Mouse (Mus musculus) stomach, embryonic 15.5 days (tissue): ENCODE measurements around the gene Ina. TPM values are rescaled to one million over a fixed set of nuclear protein-coding genes. Genes with fewer than 3 reads are reported as not detected.

Experiments
- ATAC-seq: fragments of 200-750 bp; cut with Nextera tagmentation; 2 replicates; pipeline ENCODE4 v1.8.0; 2017; ENCODE audit warnings: low read depth, moderate number of reproducible peaks, moderate TSS enrichment; ENCODE audit not compliant: insufficient read depth, low FRiP score
- H3K27ac ChIP-seq: fragments of 300-500 bp; sonication (generic); 2 replicates; pipeline ENCODE4 v1.5.1; 2015; ENCODE audit warnings: mild to moderate bottlenecking, inconsistent platforms
- H3K27me3 ChIP-seq: fragments of 300-500 bp; sonication (generic); replicated peaks from 2 replicates; pipeline ENCODE4 v1.6.1; 2015; ENCODE audit warnings: inconsistent platforms
- H3K36me3 ChIP-seq: fragments of 300-500 bp; sonication (generic); 2 replicates; pipeline ENCODE4 v1.6.1; 2015; ENCODE audit warnings: inconsistent platforms
- H3K4me1 ChIP-seq: fragments of 300-500 bp; sonication (generic); 2 replicates; pipeline ENCODE4 v1.6.1; 2015; ENCODE audit warnings: inconsistent platforms
- H3K4me2 ChIP-seq: fragments of 300-500 bp; sonication (generic); 2 replicates; pipeline ENCODE4 v1.6.1; 2015; ENCODE audit warnings: mild to moderate bottlenecking, inconsistent platforms
- H3K4me3 ChIP-seq: fragments of 300-500 bp; sonication (generic); replicated peaks from 2 replicates; pipeline ENCODE4 v1.5.1; 2015; ENCODE audit warnings: inconsistent platforms
- H3K9ac ChIP-seq: fragments of 300-500 bp; sonication (generic); 2 replicates; pipeline ENCODE4 v1.6.1; 2015; ENCODE audit warnings: inconsistent platforms
- H3K9me3 ChIP-seq: fragments of 300-500 bp; sonication (generic); 2 replicates; pipeline ENCODE4 v1.6.1; 2016; ENCODE audit warnings: inconsistent platforms
- WGBS: fragments of 180-500 bp; shearing (Covaris S2); methylation state at CpG from one replicate; pipeline ENCODE4 v1.1.7; 2015; 5-methylcytosine and 5-hydroxymethylcytosine counted together
- polyA plus RNA-seq: library from polyadenylated mRNA; unstranded; fragments of >200 nt; fragmentation: Nextera tagmentation; extraction: Ambion mirVana; gene quantifications from 2 replicates; pipeline ENCODE4 v1.2.1, GENCODE M21; 2015

Ina gene
- polyA plus RNA-seq, 1 experiment from 2014 or later: 13.7 TPM

DNA sequence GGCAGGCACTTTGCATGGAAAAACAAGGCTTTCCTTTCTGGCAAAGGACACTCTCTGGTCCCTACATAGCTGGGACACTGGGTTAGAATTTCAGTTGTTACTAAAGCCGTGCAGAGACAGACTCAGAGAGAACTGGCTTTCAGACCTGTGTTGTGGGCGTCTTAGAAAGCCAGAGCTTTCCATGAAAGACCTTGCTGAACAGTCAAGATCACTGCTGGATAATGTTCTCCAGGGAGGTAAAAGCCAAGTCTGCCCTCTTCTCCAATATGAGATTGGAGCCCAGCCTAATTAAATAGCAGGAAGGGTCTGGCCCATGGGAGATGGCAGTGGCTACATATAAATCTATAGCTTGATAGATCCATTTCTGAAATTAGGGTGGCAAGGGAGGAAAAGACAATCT is 3.8 kb downstream of the Ina start:
- Histone ChIP-seq H3K9ac (no peak overlapping the region), H3K27ac (no peak overlapping the region), H3K27me3 (peaks cover 46% of the 10 kb centered on the region), H3K9me3 (no peaks in the 10 kb centered on the region), H3K4me3 (no peak overlapping the region), H3K4me1 (peaks cover 19% of the 10 kb centered on the region), H3K36me3 (no peaks in the 10 kb centered on the region), H3K4me2 (no peak overlapping the region)
- no peak for ATAC-seq
- WGBS: 48% methylated on average over 2 of the region's 2 CpGs

DNA sequence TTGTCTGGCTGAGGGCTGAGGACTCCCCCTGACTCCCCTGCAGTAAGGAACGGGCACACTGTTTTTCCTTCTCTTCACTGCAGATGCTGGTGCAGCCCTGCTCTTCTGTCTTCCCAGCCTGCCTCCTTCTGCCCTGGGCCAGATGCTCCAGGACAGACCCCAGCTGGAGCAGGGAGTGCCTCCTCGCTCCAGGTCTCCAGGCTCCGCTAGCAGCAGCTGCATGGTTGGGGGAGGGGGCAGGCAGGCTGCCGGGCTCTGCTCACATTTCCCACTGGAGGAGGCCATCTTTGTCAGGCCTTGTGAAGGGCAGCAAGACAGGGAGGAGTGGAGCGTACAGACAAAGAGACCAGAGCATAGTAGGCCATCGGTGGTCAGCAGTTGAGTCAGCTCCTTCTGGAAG is 4.8 kb downstream of the Ina start:
- WGBS: 24% methylated on average over 6 of the region's 6 CpGs
- Histone ChIP-seq H3K4me2 (no peak overlapping the region), H3K27me3 (peaks cover 36% of the 10 kb centered on the region), H3K4me3 (no peak overlapping the region), H3K9ac (no peak overlapping the region), H3K9me3 (no peaks in the 10 kb centered on the region), H3K4me1 (peaks cover 15% of the 10 kb centered on the region), H3K36me3 (no peaks in the 10 kb centered on the region), H3K27ac (no peak overlapping the region)
- ATAC-seq: no peak

DNA sequence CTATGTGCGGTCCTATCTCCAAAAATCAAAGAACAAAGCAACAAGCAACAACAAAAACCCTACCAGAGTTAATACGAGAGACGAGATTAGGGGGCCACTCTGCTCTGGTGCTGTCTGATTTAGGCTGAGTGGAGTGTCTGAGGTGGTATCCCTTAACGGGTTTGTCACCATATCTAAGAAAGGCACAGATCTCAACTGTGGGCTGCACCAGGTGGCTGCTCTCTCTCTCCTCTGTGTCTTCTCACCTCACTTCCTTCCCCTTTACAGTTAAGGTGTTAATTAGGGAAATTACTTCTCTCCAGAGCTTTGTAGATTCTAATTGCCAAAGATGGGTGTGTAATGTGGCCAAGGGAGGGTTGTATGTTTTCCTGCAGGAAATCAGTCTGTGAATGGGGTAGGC is 8.2 kb downstream of the Ina start:
- Histone ChIP-seq H3K4me3 (no peak overlapping the region), H3K27ac (no peak overlapping the region), H3K9me3 (no peaks in the 10 kb centered on the region), H3K36me3 (no peaks in the 10 kb centered on the region), H3K27me3 (peaks cover 12% of the 10 kb centered on the region), H3K9ac (no peak overlapping the region), H3K4me2 (no peak overlapping the region), H3K4me1 (no peaks in the 10 kb centered on the region)
- no peak for ATAC-seq
- WGBS: 82% methylated on average over 4 of the region's 4 CpGs

DNA sequence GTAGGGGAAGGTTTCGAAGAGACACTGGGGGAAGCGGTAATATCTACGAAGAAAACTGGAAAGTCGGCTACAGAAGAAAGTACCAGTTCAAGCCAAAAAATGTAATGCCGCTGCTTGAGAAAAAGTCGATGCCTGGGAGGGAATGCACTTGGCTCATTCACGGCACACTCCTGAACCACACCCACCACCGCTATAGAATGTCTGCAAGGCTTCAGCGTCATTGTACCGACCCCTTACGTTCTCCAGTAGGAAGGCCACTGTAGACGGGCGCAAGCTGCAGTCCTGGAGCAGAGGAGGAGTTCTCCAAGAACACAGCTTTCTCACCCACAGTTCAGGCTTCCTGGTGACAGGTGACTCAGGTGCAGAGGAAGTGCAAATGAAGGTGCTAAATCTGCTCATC is 9.0 kb downstream of the Ina start:
- peaks cover 4% of the 10 kb centered on the region; the same call in 1 of the 2 replicates for H3K27me3 ChIP-seq
- ATAC-seq: no peak
- no peaks in the 10 kb centered on the region for H3K4me1 ChIP-seq
- H3K4me2 ChIP-seq: no peak overlapping the region
- no peak overlapping the region for H3K9ac ChIP-seq
- no peaks in the 10 kb centered on the region for H3K9me3 ChIP-seq
- H3K27ac ChIP-seq: no peak overlapping the region
- H3K4me3 ChIP-seq: no peak overlapping the region
- H3K36me3 ChIP-seq: no peaks in the 10 kb centered on the region
- 78% methylated on average over 13 of the region's 13 CpGs for WGBS

DNA sequence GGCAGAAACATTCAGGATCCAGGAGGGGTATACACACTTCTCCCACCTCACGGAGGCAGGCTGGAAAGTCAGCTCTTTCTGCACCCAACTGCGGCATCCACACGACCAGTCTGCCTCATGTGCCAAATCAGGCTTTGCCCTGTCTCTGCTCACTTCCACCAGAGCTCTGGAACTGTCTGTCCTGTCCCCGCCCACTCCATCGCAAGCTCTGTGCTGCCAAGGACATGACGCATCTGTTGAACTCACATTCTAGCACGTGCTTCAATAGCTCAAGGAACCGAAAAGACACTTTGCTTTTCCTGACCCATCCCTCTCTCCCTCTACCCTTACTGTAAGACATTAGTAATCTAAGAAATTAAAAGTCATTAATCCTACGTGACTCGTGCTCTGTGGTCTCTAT is 10.5 kb downstream of the Ina start:
- no peaks in the 10 kb centered on the region for H3K9me3 ChIP-seq
- no peak for ATAC-seq
- WGBS: 52% methylated on average over 10 of the region's 10 CpGs
- no peaks in the 10 kb centered on the region for H3K27me3 ChIP-seq
- H3K36me3 ChIP-seq: no peaks in the 10 kb centered on the region
- H3K4me3 ChIP-seq: no peak overlapping the region
- no peak overlapping the region for H3K9ac ChIP-seq
- H3K4me2 ChIP-seq: no peak overlapping the region
- H3K4me1 ChIP-seq: no peaks in the 10 kb centered on the region
- H3K27ac ChIP-seq: no peak overlapping the region

DNA sequence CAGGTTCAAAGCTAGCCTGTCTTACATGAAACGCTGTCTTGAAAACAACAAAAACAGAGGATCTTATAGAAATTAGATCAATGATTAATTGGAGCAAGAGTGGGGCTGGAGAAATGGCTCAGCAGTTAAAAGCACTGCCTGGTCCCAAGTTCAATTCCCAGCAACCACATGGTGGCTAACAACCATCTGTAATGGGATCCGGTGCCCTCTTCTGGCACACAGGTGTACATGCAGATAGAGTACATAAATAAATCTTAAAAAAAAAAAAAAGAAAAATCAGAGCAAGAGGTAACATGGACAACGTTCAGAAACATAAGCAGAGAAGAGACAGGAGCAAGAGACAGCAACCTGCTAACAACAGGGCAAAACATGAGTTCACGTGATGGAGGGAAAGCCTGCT is 12.0 kb downstream of the Ina start:
- no peak overlapping the region for H3K27ac ChIP-seq
- H3K4me2 ChIP-seq: no peak overlapping the region
- no peaks in the 10 kb centered on the region for H3K4me1 ChIP-seq
- no peak overlapping the region for H3K9ac ChIP-seq
- WGBS: 82% methylated on average over 4 of the region's 4 CpGs
- no peaks in the 10 kb centered on the region for H3K9me3 ChIP-seq
- H3K36me3 ChIP-seq: no peaks in the 10 kb centered on the region
- ATAC-seq: no peak
- H3K27me3 ChIP-seq: no peaks in the 10 kb centered on the region
- no peak overlapping the region for H3K4me3 ChIP-seq

DNA sequence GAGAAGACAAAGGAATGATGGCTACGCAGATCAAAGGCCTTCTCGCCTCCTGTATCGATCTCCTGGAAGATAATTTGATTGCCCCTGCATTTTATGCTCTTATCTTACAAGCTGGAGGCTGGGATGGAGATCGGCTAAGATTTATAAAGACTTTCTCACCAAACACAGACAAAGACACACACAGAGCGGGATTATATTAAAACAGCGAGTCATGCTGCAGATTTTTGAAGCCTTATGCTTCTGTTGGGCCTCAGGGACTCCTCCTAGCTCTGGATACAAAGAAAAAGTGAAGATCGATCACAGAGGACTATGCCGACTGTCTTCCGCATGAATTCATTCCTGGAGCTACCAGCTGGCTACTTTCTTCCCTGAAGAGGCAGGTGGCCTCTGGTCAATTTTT is 15.3 kb downstream of the Ina start:
- Histone ChIP-seq H3K36me3 (0 out of 2 replicates have a peak, but pooled peaks cover 7% of the 10 kb centered on the region), H3K4me1 (no peaks in the 10 kb centered on the region), H3K9me3 (no peaks in the 10 kb centered on the region), H3K4me2 (no peak overlapping the region), H3K27ac (no peak overlapping the region), H3K9ac (no peak overlapping the region), H3K27me3 (no peaks in the 10 kb centered on the region), H3K4me3 (no peak overlapping the region)
- 79% methylated on average over 9 of the region's 9 CpGs for WGBS
- ATAC-seq: no peak

DNA sequence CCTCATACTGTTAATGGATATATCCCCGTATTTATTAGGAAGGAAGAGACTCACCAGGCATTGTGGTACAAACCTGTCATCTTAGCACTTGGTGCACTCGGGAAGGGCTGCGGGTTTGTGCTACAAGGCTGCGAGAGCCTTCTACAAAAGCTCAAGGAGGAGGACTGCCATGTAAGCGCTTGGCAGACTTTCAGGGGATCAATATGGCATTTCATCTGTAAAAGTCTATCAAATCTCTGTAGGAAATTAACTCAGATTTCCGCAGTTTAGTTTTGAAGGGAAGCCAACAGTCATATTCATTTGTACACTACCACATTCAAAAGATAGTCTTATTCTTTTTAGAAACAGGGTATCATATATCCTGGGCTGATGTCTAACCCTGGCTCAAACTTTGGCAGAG is 17.3 kb downstream of the Ina start:
- Histone ChIP-seq H3K4me2 (no peak overlapping the region), H3K9me3 (no peaks in the 10 kb centered on the region), H3K4me1 (no peaks in the 10 kb centered on the region), H3K4me3 (no peak overlapping the region), H3K27ac (no peak overlapping the region), H3K27me3 (no peaks in the 10 kb centered on the region), H3K36me3 (0 out of 2 replicates have a peak, but pooled peaks cover 7% of the 10 kb centered on the region), H3K9ac (no peak overlapping the region)
- WGBS: 84% methylated on average over 6 of the region's 6 CpGs
- no peak for ATAC-seq

DNA sequence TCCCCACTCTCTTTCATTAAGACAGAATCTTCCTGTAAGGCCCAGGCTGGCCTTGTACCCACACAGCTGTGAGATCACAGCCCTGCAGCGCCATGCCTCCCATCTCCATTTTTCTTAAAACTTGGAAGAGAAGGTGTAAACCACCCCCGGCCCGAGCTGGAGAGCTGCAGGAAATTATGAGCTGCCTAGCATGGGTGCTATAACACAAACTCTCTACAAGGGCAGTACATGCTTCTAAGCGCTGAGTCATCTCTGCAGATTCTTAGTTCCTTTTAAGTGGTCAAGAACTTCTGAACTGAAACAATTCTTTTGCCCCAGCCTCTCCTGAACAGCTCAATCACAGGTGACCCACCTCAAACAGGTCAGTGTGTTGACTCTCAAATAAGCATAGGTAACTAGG is 20.4 kb downstream of the Ina start:
- no peak overlapping the region for H3K4me3 ChIP-seq
- no peaks in the 10 kb centered on the region for H3K27me3 ChIP-seq
- H3K9ac ChIP-seq: no peak overlapping the region
- H3K9me3 ChIP-seq: no peaks in the 10 kb centered on the region
- no peak overlapping the region for H3K27ac ChIP-seq
- WGBS: 78% methylated on average over 4 of the region's 4 CpGs
- peaks cover 10% of the 10 kb centered on the region; the same call in 1 of the 2 replicates for H3K36me3 ChIP-seq
- H3K4me1 ChIP-seq: no peaks in the 10 kb centered on the region
- ATAC-seq: no peak
- H3K4me2 ChIP-seq: no peak overlapping the region

DNA sequence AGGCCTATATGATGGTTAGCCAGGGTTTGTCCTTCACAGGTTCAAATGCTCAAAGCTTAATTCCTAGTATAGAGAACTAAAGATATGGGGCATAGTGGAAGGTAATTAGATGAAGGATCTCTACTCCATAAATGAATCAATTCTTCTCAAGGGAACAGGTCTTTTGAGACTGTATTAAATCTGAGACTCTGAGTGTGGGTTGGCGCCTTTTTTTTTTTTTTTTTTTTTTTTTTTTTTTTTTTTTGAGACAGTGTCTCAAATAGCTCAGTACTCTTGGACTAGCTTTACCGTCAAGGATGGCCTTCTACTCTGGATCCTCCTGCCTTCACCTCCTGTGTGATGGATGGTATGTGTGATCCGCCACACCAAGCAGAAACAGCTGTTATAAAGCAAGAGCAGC is 22.1 kb downstream of the Ina start:
- WGBS: 82% methylated on average over 3 of the region's 3 CpGs
- H3K36me3 ChIP-seq: peaks cover 12% of the 10 kb centered on the region; the same call in 1 of the 2 replicates

DNA sequence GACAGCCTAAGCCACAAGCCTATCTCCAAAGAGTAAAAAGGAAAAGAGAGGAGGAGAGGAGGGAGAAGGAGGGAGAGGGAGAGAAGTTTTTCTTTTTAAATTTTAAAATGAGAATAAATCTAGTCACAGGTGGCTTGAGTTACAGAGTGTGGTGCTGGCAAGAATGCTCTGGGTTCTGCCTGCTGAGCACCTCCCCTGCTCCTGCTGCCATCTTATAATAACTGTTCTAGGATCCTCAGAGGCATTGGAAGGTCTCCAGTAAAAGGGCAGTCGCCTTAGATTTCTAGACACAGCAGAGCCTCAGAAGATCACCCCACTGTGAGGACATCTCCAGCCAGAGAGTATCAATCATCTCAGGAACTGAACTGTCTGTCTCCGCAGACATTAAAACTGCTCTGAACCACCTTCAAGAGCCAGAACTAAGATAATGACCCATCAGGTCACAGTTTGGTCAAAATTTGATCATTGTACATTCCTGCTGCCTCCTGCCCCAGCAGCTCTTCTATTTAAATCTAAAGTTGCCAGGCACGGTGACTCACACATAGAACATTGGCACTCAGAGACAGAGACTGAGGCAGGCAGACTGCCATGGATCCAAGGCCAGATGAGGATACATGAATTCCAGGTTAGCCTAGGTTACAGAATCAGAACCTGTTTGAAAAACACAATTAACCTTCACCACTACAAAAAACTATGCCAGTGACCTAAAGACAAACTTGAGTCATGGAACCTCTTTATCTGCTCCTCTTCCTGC is 26.4 kb downstream of the Ina start:
- H3K4me1 ChIP-seq: no peaks in the 10 kb centered on the region
- 84% methylated on average over 3 of the region's 3 CpGs for WGBS
- H3K27me3 ChIP-seq: no peaks in the 10 kb centered on the region
- H3K27ac ChIP-seq: no peak overlapping the region
- no peak overlapping the region for H3K9ac ChIP-seq
- H3K4me3 ChIP-seq: no peak overlapping the region
- no peaks in the 10 kb centered on the region for H3K9me3 ChIP-seq
- peaks cover 5% of the 10 kb centered on the region; the same call in 1 of the 2 replicates for H3K36me3 ChIP-seq
- ATAC-seq: no peak
- H3K4me2 ChIP-seq: no peak overlapping the region

More for the DNA sequence above, 22.1 kb downstream of the Ina start:
- no peak overlapping the region for H3K4me2 ChIP-seq
- no peak overlapping the region for H3K9ac ChIP-seq
- no peaks in the 10 kb centered on the region for H3K4me1 ChIP-seq
- ATAC-seq: no peak
- no peak overlapping the region for H3K4me3 ChIP-seq
- no peaks in the 10 kb centered on the region for H3K27me3 ChIP-seq
- no peaks in the 10 kb centered on the region for H3K9me3 ChIP-seq
- H3K27ac ChIP-seq: no peak overlapping the region

DNA sequence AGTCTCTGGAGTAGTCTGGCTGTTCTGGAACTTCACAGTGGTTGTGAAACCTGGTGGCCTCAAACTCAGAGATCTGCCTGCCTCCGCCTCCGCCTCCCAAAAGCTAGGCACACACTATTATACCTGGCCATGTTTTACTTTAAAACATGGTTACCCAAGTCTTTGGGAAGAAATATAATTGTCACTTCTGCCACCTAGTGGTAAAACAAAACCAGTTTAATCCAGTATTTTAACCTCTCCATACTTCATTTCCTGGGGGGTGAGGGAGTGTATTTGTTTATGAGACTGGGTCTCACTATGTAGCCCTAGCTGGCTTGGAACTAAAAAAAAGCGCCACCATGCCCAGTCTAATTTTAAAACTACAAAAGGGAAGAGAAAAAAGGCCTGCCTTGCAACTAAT is 29.1 kb downstream of the Ina start:
- H3K36me3 ChIP-seq: peaks cover 7% of the 10 kb centered on the region
- 80% methylated on average over 3 of the region's 3 CpGs for WGBS
- no peak overlapping the region for H3K9ac ChIP-seq
- H3K4me2 ChIP-seq: no peak overlapping the region
- no peaks in the 10 kb centered on the region for H3K9me3 ChIP-seq
- H3K27me3 ChIP-seq: no peaks in the 10 kb centered on the region
- no peak overlapping the region for H3K27ac ChIP-seq
- H3K4me3 ChIP-seq: no peak overlapping the region
- H3K4me1 ChIP-seq: no peaks in the 10 kb centered on the region
- ATAC-seq: no peak

DNA sequence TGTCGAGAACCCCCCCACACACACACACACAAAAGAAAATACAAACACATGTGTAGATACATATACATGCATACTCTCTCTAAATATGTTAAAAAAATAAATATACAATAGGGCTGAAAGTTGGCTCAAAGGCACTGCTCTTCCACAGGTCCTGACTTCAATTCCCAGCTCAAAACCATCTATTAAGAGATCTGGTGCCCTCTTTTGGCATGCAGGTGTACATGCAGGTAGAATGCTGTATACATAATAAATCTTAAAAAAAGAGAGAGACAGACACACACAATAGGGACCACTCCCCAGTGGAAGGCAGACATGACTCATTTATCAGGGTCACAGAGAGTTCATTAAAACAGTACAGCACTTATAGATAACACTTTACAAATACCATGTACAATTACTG is 31.8 kb downstream of the Ina start:
- no peak overlapping the region for H3K4me2 ChIP-seq
- H3K4me1 ChIP-seq: peaks cover 16% of the 10 kb centered on the region
- no peak for ATAC-seq
- no peaks in the 10 kb centered on the region for H3K27me3 ChIP-seq
- H3K9ac ChIP-seq: no peak overlapping the region
- no peaks in the 10 kb centered on the region for H3K9me3 ChIP-seq
- WGBS: 96% methylated on average over 1 of the region's 1 CpGs
- no peak overlapping the region for H3K27ac ChIP-seq
- H3K36me3 ChIP-seq: peaks cover 5% of the 10 kb centered on the region
- no peak overlapping the region for H3K4me3 ChIP-seq
